Mouse (Mus musculus) cerebellum, adult 18-20 months (tissue): ENCODE measurements around the gene Nhlrc4.
A peak's percentile ranks its signal among the peaks of the same experiment; 100 is the strongest.

Experiments used
- DNase-seq, 2 experiments: peaks; one replicate each; pipeline ENCODE4 v3.0.0; 2021

Gene Nhlrc4

DNA sequence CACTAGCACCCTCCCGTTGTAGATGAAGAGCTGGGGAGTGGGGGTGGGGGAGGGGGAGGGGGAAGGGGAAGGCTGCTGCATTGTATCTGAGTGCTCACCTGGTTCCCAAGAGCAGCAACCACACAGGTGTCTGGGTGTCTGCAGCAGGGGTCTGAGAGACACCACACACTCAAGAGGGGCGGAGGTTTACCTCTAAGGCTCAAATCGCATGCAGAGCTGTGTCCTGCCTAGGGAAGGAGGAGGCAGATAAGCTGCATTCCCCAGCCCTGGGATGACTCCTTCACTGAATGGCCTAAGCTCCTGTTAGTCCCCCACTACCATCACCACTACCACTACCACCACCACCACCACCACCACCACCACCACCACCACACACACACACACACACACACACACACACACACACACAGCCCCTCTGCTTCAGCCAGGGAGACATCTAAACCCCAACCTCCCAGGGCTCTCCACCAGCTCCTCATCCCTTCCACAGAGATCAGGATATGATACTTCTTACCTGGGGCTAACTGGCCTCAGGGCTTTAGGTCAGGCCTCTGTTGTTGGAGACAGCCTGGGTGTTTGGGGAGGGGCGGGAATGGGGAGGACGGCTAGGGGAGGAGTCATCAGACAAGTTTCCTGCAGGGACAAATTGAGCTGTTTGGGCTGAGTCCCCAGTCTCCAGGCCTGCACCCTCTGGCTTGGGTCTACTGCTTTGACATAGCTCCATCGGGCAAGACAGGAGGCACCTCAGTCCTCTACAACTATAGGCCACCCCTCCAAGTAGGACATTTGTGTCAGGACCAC lies at the start of gene Nhlrc4, which contains the start of gene Pigq:
Gene Nhlrc4 (minus strand): TSS at position 596 of the 798 bp plus-strand sequence.
Gene Pigq (minus strand): TSS at position 571 of the 798 bp plus-strand sequence.
- no peak for DNase-seq

GRCm38 (mm10) chr17:25993489-25993888 lies 48.7 kb upstream of the Nhlrc4 start:
- DNase-seq, result no peak

DNA sequence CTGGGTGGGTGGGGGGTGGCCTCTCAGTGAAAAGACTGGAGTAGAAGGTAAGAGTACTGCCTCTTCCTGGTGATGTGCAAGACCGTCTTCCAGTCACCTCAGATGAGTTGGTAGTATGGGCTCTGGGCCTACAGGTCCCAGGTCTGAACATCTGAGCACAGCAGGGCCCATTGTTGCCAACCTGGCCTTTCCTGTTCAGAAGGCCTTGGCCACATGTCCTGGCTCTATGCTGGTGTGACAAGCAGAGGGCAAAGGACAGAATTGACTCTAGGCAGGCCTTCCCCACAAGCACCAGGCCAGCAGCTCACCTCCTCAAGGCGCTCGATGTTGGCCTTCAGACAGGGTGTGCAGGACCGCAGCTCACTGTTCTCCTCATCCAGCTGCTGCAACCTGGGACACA lies 47.5 kb upstream of the Nhlrc4 start:
- no peak for DNase-seq

GRCm38 (mm10) chr17:25990331-25990730 lies 45.6 kb upstream of the Nhlrc4 start:
- DNase-seq, result no peak

- peak; percentile 96 for DNase-seq
These were observed 40.8 kb upstream of the Nhlrc4 start, which contains the start of gene Capn15 for GRCm38 (mm10) chr17:25985306-25986294. Gene Capn15 (minus strand): TSS chr17:25985796.

- no peak for DNase-seq
These were observed 40.0 kb upstream of the Nhlrc4 start for GRCm38 (mm10) chr17:25984556-25985305.

DNA sequence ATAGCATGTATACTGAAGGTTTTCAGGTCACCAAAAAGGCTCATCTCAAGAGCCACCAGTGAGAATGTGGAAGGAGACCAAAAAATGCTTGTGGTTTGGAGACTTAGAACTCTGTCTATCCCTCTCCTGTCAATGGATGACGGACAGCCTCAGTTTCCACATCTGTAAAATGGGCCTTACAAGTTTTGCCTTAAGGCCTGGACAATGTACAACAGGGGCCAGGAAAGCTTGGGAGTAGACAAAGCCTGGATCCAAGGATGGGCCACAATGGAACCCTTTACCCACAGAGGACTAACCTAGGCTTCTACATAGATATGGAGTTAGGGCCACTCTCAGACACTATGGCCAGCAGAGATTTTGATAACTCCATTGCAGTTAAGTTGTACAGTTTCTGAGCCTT lies 39.3 kb upstream of the Nhlrc4 start:
- DNase-seq, result no peak

- no peak for DNase-seq
These were observed 38.2 kb upstream of the Nhlrc4 start for GRCm38 (mm10) chr17:25982913-25983312.

DNA sequence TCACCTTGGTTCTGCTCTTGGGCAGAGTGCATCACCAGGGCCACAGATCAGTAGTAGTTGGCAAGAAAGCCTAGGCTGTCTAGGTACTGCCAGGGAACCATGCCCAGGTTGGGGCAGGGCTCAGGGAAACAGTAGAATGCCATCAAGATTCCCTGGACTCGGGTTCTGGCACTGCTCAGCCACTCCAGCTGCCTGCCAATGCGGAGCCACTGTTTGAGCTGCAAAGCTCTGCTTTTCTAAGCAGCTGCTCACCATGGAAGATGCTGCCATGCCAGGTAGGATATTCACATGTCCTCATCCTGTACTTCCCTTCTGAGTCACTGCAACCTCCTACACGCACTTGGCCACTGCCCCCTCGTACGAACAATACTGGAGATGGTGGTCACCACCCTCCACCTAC lies 36.1 kb upstream of the Nhlrc4 start:
- peak; percentile 77 to 81 for DNase-seq

DNA sequence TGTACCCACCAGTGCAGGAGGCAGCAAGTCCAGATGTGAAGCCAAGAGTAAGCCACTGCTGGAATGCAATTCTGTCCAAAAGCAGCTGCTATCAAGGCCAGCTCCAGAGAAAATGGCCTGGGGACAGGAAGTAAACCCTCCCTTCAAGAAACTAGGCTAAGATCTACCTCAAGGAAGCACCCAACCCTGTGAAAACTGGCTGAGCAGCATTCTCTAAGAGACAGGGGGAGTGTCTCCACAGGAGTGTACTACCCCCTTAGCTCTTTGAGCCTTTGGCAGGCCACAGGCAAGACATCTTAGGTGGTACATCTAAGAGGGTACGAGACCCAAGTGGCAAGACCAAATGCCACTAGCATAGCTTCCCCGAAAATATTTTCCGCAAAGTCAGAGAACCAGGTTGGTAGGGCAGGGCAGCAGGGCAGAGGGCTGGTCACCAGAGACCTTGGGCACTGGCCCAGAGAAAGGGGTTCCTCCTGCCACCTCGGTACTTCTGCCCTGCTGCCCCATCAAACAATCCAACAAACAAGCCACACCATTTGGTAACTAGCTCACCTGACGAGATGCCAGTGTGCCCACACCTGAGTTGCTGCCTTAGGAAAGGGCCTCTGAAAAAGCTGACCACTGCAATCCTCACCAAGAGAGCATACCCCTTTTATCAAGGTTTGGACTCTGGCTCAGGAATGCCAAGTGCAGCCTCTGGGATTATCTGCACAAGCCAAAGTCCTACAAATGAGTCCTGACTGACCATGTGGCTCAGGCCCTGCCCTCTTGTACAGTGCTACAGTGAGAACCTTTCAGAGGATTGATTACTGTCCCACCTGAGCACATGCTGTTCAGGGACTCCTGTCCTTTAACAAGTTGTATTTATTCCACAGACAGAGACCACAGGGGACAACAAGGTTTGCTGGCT lies 35.3 kb upstream of the Nhlrc4 start:
- DNase-seq, result no peak

DNA sequence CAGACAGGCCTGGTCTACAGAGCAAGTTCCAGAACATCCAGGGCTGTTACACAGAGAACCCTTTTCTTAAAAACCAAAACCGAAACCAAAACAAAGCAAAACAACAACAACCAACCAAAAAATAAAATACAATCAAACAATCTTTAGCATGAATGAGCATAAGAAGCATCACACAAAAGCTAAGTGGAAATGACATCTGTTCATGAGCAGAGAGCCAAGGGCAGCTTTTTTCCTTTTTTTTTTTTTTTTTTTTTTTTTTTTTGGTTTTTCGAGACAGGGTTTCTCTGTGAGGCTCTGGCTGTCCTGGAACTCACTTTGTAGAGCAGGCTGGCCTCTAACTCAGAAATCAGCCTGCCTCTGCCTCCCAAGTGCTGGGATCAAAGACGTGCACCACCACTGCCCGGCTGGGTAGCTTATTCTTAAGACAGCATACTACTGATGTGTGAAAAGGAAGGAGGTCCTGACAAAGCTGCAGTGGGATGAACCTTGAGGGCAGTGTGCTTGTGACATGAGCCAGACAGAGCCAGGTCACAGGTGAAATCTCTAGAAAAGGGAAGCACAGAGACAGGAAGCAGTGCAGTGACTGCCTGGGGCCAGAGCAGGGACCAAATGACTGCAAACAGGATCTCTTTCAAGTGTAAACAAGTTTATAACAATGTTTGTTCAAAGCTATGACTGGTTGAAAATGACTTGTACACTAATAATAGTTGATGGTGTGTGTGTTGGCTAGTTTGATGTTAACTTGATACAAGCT lies 26.4 kb upstream of the Nhlrc4 start:
- no peak for DNase-seq

GRCm38 (mm10) chr17:25970448-25970847 lies 25.7 kb upstream of the Nhlrc4 start:
- DNase-seq, result peak; percentile 52 to 55

GRCm38 (mm10) chr17:25968176-25968575 lies 23.4 kb upstream of the Nhlrc4 start:
- no peak for DNase-seq

- peak; percentile 64 to 72 for DNase-seq
These were observed 22.9 kb upstream of the Nhlrc4 start for GRCm38 (mm10) chr17:25967652-25968051.

GRCm38 (mm10) chr17:25964271-25964670 lies 19.5 kb upstream of the Nhlrc4 start:
- DNase-seq, result peak; percentile 57 to 59

DNA sequence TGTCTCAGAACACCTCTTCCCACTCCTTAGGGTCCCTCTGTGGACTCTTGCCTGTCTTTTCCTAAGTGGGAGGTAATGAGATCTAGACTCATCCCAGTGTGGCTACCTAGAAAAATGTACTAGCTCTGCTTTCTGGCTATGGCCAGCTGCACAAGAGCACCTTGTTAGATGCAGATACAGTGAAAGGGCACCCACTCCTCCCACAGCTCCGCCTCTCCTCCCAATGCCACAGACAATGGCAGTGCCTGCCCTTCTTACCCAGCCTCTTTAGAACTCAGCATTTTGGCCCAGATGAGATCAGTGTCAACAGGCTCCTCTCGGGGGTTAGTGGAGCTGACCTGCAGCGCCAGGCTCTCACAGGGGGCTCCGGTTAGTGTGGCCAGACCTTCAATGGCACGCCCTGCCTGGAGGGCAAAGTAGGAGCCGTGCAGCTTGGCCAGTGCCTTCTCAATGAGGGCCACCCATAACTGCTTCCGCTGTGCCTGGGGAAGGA lies 17.7 kb upstream of the Nhlrc4 start:
- no peak for DNase-seq

DNA sequence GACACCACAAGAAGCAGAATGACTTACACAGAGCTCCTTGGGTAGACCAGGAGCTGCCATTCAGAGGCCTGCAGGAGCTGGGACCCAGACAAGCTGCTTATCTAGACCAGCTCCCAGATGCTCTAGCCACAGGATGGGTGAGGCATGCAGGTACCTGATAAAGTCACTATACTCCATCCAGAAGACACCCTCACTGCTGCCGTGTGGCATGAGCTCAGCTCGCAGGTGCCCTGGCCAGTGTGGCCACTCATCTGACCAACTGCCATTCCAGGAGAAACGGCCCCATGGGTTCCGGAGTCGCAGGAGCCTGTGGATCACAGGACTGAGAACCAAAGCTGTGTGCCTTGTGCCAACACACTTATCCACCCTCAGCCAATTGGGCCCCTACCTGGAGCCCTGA lies 16.8 kb upstream of the Nhlrc4 start:
- DNase-seq, result no peak

- DNase-seq, result no peak
These were observed 15.1 kb upstream of the Nhlrc4 start for GRCm38 (mm10) chr17:25959630-25960467.

DNA sequence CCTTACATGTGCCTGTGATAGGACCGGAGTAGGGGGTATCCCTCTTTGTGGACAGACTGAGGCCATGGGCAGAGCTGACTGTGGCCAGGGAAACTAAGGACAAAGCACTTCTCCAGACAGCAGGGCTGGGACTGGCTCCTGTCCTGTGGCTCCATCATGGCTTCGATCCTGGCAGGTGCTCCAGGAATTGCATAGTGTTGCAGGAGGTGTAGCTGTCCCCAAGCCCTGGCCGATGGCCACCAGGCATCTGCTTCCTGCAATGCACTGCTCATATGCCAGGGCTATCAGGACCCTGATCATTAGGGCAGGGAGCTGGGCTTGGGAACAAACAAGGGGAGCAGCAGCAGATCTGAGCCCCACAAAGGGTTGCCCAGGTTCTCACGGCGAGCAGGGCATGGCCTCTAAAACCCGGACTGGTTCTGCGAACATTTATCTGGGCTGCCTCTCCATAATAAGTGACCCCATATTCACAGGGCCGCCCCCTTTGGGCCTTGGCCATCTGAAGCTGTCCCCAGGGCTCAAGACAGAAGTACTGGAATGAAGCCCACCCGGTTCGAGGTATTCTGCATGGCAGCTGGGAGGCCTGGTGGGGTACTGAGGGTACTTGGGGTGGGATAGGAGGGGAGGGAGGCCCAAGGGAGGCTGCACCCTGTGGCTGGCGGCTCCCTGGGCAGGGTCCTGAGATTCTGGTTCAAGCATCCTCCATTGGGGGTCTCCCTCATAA lies 14.2 kb upstream of the Nhlrc4 start:
- DNase-seq, result peak; percentile 63 to 67
